Mouse (Mus musculus): ENCODE results near the gene Sox4. TPM values are rescaled to one million over a fixed set of nuclear protein-coding genes. Genes with fewer than 3 reads are reported as not detected.
A peak's percentile ranks its signal among the peaks of the same experiment; 100 is the strongest.

Sox4 gene
- polyA plus RNA-seq, 1 experiment from 2014 or later: 284 TPM

DNA sequence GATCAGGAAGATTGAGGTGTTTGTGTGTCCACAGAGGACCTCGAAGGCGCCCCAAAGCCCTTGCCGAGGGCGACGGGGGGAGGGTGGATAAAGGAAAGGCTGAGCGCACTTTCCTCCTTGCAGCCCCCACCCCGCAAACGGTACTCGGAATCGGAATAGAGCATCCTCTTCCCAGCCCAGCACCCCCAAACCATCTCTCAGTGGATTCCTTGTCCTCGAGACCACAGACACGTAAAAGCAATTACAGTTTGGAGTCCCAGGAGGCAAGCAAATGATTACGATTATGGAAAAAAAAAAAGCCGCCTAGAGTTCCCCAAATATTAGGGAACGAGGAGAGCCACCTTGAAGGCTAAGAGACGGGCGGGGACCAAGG lies 5.5 kb upstream of the Sox4 start:
- Histone ChIP-seq H3K9me3 (replicated peaks; ENCODE audit: control insufficient read depth, low read length) (no peaks in the 10 kb centered on the region), H3K27ac (ENCODE audit: low read depth, low read length) (peak overlapping the region; percentile 96), H3K4me3 (ENCODE audit: low read depth, low read length) (peak overlapping the region; percentile 54), H3K27me3 (replicated peaks; ENCODE audit: control insufficient read depth, insufficient read depth, low read length) (no peaks in the 10 kb centered on the region), H3K36me3 (ENCODE audit: control insufficient read depth, insufficient read depth, low read length) (no peaks in the 10 kb centered on the region), H3K4me2 (ENCODE audit: low read length) (peak overlapping the region; percentile 97), H3K9ac (ENCODE audit: low read length) (peak overlapping the region; percentile 70), H3K4me1 (ENCODE audit: control insufficient read depth, insufficient read depth, low read length) (peaks cover 18% of the 10 kb centered on the region)
- WGBS: under 1% methylated on average over 17 of the region's 17 CpGs
- ATAC-seq (peak; percentile 4), DNase-seq (ENCODE audit: low spot score) (no peak)

DNA sequence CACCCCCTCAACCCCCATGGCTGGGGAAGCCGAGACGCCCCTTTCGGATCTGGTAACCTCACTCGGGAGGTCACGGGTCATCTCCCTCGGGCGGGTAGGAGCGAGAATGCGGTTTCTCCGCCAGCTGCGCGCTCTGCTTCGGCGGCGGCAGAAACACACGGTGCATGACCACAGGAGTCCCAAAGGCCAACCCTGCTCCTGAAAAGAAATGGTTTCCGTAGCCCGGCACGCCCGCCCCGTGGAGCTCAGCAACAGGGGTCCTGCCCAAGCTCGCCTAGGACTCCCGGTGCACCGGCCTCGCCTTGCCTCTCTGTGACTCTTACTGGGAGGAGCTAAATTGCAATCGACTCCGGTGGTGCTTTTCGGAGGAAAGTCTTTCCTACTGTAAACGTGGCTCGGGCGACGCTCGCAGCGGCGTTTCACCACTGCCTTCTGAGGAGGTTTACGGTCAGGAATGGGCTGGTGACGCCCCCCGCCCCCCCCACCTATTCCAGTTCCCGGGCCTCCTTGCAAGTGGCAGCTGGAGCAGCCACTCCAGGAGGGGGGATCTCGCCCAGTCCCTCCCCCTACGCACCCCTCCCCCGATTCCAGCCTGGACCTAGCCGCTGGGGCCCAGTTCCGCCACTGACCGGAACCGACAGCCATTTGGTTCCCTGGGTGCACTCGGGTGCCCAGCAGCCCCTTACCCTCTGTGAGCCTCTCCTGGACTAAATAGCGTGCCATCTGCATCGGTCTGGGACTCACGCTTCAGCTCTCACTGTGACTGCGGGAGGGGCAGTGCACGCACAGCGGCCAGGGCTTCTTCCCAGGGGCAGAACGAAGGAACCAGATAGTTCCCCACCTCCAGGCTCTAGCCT lies 4.9 kb upstream of the Sox4 start:
- ATAC-seq: peak; percentile 47
- Histone ChIP-seq H3K27ac (ENCODE audit: low read depth, low read length) (peak overlapping the region; percentile 96), H3K4me3 (ENCODE audit: low read depth, low read length) (peak overlapping the region; percentile 54), H3K9me3 (replicated peaks; ENCODE audit: control insufficient read depth, low read length) (no peaks in the 10 kb centered on the region), H3K36me3 (ENCODE audit: control insufficient read depth, insufficient read depth, low read length) (no peaks in the 10 kb centered on the region), H3K4me2 (ENCODE audit: low read length) (peak overlapping the region; percentile 97), H3K27me3 (replicated peaks; ENCODE audit: control insufficient read depth, insufficient read depth, low read length) (no peaks in the 10 kb centered on the region), H3K9ac (ENCODE audit: low read length) (peak overlapping the region; percentile 70), H3K4me1 (ENCODE audit: control insufficient read depth, insufficient read depth, low read length) (peaks cover 19% of the 10 kb centered on the region)
- peak; percentile 89 for DNase-seq (ENCODE audit: low spot score)
- WGBS: under 1% methylated on average over 53 of the region's 54 CpGs

DNA sequence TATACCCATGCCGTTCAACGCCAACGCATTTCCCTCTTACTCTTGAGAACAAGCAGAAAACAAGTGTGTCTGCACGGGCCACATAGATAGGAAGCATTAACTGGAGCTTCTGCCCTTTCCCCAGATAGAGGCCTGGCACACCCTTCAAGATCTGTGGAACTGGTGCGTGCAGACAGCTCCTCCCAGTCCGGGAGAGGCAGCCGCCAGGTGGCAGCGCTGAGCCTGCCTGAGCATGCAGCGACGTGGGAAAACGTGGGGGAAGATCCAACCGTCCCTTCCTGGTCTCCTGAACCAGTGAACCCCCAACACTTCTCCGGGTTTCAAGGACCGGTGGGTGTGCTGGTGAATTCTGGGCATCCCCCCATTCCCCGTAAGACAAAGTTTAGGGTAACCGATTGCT lies 4.3 kb upstream of the Sox4 start:
- H3K4me3 ChIP-seq (ENCODE audit: low read depth, low read length): peak overlapping the region; percentile 54
- peak overlapping the region; percentile 96 for H3K27ac ChIP-seq (ENCODE audit: low read depth, low read length)
- H3K36me3 ChIP-seq (ENCODE audit: control insufficient read depth, insufficient read depth, low read length): no peaks in the 10 kb centered on the region
- WGBS: 3% methylated on average over 16 of the region's 16 CpGs
- H3K4me1 ChIP-seq (ENCODE audit: control insufficient read depth, insufficient read depth, low read length): peaks cover 19% of the 10 kb centered on the region
- peak overlapping the region; percentile 97 for H3K4me2 ChIP-seq (ENCODE audit: low read length)
- peak; percentile 47 for ATAC-seq
- no peaks in the 10 kb centered on the region for H3K9me3 ChIP-seq (replicated peaks; ENCODE audit: control insufficient read depth, low read length)
- no peaks in the 10 kb centered on the region for H3K27me3 ChIP-seq (replicated peaks; ENCODE audit: control insufficient read depth, insufficient read depth, low read length)
- DNase-seq (ENCODE audit: low spot score): peak; percentile 97
- peak overlapping the region; percentile 70 for H3K9ac ChIP-seq (ENCODE audit: low read length)

DNA sequence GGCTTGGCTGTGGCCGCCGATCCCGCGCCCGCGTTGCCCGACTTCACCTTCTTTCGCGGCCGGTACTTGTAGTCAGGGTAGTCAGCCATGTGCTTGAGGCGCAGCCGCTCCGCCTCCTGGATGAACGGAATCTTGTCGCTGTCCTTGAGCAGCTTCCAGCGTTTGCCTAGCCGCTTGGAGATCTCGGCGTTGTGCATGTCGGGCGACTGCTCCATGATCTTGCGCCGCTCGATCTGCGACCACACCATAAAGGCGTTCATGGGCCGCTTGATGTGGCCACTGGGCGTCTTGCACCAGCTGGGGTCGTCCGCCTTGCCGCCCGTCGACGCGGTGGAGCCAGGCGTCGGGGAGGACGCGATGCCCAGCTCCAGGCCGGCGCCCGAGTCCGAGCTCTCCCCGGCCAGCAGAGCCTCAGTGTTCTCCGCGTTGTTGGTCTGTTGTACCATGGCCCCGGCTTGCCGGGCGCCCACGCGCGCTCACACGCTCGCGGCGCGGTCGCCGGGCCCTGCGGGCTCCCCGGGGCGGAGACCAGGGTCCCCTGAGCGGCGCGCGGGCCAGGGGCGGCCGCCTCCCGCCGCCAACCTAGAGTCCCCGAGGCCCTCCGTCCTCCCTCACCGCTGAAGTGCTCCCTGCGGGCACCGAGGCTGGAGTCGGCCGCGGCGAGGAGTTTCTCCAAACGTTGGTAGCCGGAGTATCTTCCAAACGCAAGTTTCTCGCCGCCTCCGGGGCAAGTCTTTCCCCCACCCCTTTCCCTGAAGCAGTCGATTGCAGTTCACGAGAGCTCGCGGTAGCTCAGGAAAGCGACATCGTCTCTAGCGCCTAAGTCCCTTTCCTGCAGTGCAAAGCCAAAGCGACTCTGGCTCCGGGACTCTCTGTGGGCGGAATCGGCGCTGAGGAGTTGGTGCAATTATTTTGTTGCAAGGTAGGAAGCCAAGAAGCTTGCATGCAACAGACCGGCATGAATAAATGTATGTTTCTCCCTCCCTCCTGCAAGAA lies 639 bp downstream of the Sox4 start:
- Histone ChIP-seq H3K9me3 (replicated peaks; ENCODE audit: control insufficient read depth, low read length) (no peaks in the 10 kb centered on the region), H3K27me3 (replicated peaks; ENCODE audit: control insufficient read depth, insufficient read depth, low read length) (no peaks in the 10 kb centered on the region), H3K36me3 (ENCODE audit: control insufficient read depth, insufficient read depth, low read length) (peaks cover 23% of the 10 kb centered on the region), H3K4me3 (ENCODE audit: low read depth, low read length) (peak overlapping the region; percentile 100), H3K9ac (ENCODE audit: low read length) (peak overlapping the region; percentile 100), H3K4me2 (ENCODE audit: low read length) (peak overlapping the region; percentile 43), H3K4me1 (ENCODE audit: control insufficient read depth, insufficient read depth, low read length) (peaks cover 20% of the 10 kb centered on the region), H3K27ac (ENCODE audit: low read depth, low read length) (peak overlapping the region; percentile 100)
- under 1% methylated on average over 98 of the region's 98 CpGs for WGBS
- DNase-seq (ENCODE audit: low spot score) (peak; percentile 74), ATAC-seq (peak; percentile 37)

DNA sequence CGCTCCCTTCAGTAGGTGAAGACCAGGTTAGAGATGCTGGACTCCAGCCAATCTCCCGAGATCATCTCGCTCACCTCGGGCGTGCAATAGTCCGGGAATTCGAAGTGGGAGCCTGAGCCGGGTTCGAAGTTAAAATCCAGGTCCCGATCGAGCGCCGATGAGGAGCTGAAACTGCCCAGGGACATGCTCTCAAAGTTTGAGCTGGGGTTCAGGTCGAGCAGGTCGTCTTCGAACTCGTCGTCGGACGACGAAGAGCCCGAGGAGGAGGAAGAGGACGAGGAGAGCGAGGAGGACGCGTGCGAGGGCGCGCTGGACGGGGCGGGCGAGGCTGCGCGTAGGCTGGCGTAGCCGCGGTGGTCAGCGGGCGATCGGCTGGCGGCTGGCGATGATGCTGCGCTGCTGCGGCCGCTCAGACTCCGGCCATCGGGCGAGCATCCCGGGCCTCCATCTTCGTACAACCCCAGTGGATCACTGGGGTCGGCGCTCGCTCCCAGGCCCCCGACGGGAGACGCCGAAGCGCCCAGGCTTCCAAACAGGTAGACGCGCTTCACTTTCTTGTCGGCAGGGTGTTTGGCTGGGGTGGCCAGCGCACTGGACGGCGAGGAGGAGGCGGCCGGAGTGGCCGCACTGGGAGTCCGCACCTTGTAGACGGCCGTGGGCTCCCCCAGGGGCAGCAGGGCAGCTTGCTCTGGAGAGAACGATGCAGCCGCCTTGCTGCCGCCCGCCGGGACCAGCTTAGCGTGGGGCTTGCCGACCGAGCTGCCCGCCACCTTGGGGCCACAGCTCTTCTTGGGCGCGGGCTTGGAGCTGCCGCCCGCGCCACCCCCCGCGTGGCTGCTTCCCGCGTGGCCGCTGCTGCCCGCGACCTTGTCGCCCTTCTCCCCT lies 1.6 kb downstream of the Sox4 start:
- Histone ChIP-seq H3K4me3 (ENCODE audit: low read depth, low read length) (peak overlapping the region; percentile 100), H3K27ac (ENCODE audit: low read depth, low read length) (peak overlapping the region; percentile 100), H3K4me1 (ENCODE audit: control insufficient read depth, insufficient read depth, low read length) (peaks cover 16% of the 10 kb centered on the region), H3K9me3 (replicated peaks; ENCODE audit: control insufficient read depth, low read length) (no peaks in the 10 kb centered on the region), H3K4me2 (ENCODE audit: low read length) (peak overlapping the region; percentile 43), H3K27me3 (replicated peaks; ENCODE audit: control insufficient read depth, insufficient read depth, low read length) (no peaks in the 10 kb centered on the region), H3K9ac (ENCODE audit: low read length) (peak overlapping the region; percentile 100), H3K36me3 (ENCODE audit: control insufficient read depth, insufficient read depth, low read length) (peaks cover 23% of the 10 kb centered on the region)
- under 1% methylated on average over 79 of the region's 92 CpGs for WGBS
- no peak for ATAC-seq
- DNase-seq (ENCODE audit: low spot score): peak; percentile 54

DNA sequence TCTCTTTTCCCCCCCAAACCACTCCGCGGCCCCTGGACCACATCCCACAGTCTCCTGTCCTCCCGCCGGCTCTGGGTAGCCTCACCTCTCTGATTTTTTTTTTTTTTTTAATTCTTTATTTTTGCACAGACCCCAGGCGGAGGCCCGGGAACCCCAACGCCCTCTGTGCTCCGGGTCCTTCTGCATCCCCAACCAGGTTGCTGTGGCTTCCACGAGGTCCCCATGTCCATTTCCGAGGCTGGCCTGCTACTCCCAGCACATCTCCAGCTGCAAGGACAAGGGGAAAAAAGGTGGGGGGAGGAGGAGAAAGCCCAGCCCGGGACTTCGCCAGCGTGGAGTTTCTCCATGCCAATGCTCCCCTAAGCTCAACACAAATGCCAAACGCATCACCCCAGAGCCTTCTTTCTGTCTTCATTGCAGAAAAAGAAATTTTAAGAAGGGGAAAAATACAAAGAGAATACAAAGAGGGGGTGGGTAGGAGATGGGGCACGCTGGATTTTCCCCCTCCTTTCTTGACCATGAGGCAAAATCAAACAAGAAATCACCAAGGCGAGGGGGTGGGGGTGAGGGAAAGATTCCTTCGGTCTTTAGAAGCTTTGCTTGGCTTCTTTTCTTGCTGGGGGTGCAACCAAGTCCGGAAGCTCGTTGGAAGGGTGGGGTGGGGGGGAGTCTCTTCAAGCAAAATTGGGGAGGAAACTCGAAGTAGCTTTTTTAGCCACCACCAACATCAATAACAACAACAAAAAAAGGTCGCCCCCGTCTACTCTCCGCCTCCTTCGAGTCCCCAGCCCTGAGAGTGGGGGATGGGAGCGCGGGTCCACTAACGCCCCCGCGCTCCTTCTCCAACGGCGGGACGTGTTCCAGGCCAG lies 2.7 kb downstream of the Sox4 start:
- ATAC-seq: no peak
- DNase-seq (ENCODE audit: low spot score): peak; percentile 80
- Histone ChIP-seq H3K27ac (ENCODE audit: low read depth, low read length) (peak overlapping the region; percentile 100), H3K9me3 (replicated peaks; ENCODE audit: control insufficient read depth, low read length) (no peaks in the 10 kb centered on the region), H3K4me1 (ENCODE audit: control insufficient read depth, insufficient read depth, low read length) (peaks cover 16% of the 10 kb centered on the region), H3K27me3 (replicated peaks; ENCODE audit: control insufficient read depth, insufficient read depth, low read length) (no peaks in the 10 kb centered on the region), H3K4me2 (ENCODE audit: low read length) (peak overlapping the region; percentile 43), H3K4me3 (ENCODE audit: low read depth, low read length) (peak overlapping the region; percentile 100), H3K36me3 (ENCODE audit: control insufficient read depth, insufficient read depth, low read length) (peaks cover 23% of the 10 kb centered on the region), H3K9ac (ENCODE audit: low read length) (peak overlapping the region; percentile 100)
- under 1% methylated on average over 32 of the region's 32 CpGs for WGBS

DNA sequence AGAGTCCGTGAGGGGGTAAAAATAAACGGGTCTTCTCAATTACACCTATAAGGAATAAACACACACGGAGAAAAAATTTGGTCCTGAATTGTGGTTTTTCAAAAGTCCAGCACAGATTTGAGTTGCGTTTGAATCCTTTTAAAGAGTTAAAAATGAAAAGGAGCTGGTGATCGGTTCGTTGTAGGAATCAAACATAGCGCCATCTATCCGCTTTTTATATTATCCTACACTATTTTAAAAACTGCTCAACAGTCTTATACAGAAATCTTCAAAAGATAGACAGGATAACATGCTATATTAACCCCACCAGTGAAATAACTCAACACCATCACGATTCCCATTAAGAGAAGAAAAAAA lies 3.3 kb downstream of the Sox4 start:
- H3K4me2 ChIP-seq (ENCODE audit: low read length): peak overlapping the region; percentile 43
- peaks cover 23% of the 10 kb centered on the region for H3K36me3 ChIP-seq (ENCODE audit: control insufficient read depth, insufficient read depth, low read length)
- H3K9me3 ChIP-seq (replicated peaks; ENCODE audit: control insufficient read depth, low read length): no peaks in the 10 kb centered on the region
- H3K4me3 ChIP-seq (ENCODE audit: low read depth, low read length): peak overlapping the region; percentile 100
- ATAC-seq (no peak), DNase-seq (ENCODE audit: low spot score) (peak; percentile 82)
- H3K27ac ChIP-seq (ENCODE audit: low read depth, low read length): peak overlapping the region; percentile 100
- no peaks in the 10 kb centered on the region for H3K27me3 ChIP-seq (replicated peaks; ENCODE audit: control insufficient read depth, insufficient read depth, low read length)
- under 1% methylated on average over 9 of the region's 9 CpGs for WGBS
- H3K4me1 ChIP-seq (ENCODE audit: control insufficient read depth, insufficient read depth, low read length): peaks cover 16% of the 10 kb centered on the region
- H3K9ac ChIP-seq (ENCODE audit: low read length): peak overlapping the region; percentile 100

All from forebrain, embryonic 14.5 days (tissue).